Comparison of ENCODE assay signal across 15 mouse cellular contexts in genomic region chr9:77439371-77439770, GRCm38 (mm10).
DNase-seq lines count a peak whose midpoint lies in the region; ATAC-seq and TF ChIP-seq lines count a peak whose summit lies in the region.
"Had no signal": no experiment of that assay in that cellular context is flagged by ENCODE, and none has a peak within 500 bp of the region (broad histone marks: within the 10 kb centered on the region; RNA-seq: fewer than 3 reads in every experiment).

No protein-coding gene starts in this region.

- no peak overlapping the region for H3K9ac ChIP-seq in hindbrain, embryonic 13.5 days
- H3K9ac ChIP-seq in hindbrain, embryonic 12.5 days, result no peak overlapping the region
- H3K9ac ChIP-seq in neural tube, embryonic 13.5 days, result no peak overlapping the region
- no peak overlapping the region for H3K9ac ChIP-seq in hindbrain, embryonic 16.5 days (ENCODE audit: low read depth, low read length)
- H3K9ac ChIP-seq: embryonic facial prominence, embryonic 12.5 days; limb, embryonic 12.5 days; liver, postnatal 0 days had no signal

- 77% methylated on average over 6 of the region's 6 CpGs for WGBS in hindbrain, embryonic 13.5 days
- WGBS in hindbrain, embryonic 12.5 days, result 88% methylated on average over 6 of the region's 6 CpGs
- 72% methylated on average over 6 of the region's 6 CpGs for WGBS in neural tube, embryonic 13.5 days
- 83% methylated on average over 6 of the region's 6 CpGs for WGBS in hindbrain, embryonic 16.5 days

- H3K4me1 ChIP-seq in hindbrain, embryonic 13.5 days (replicated peaks), result peaks cover 8% of the 10 kb centered on the region; the same call in 1 of the 2 replicates
- H3K4me1 ChIP-seq in hindbrain, embryonic 12.5 days, result no peaks in the 10 kb centered on the region
- peaks cover 18% of the 10 kb centered on the region for H3K4me1 ChIP-seq in neural tube, embryonic 13.5 days (replicated peaks)
- peaks cover 7% of the 10 kb centered on the region for H3K4me1 ChIP-seq in hindbrain, embryonic 16.5 days (ENCODE audit: control insufficient read depth, insufficient read depth, low read depth, low read length)
- H3K4me1 ChIP-seq: embryonic facial prominence, embryonic 12.5 days; limb, embryonic 12.5 days had no signal

- TF ChIP-seq CTCF in layer of hippocampus, adult 2 months (conservative IDR thresholded peaks at IDR 0.05), result no peak

- H3K27ac ChIP-seq in hindbrain, embryonic 13.5 days, result no peak overlapping the region; the same call in 1 of the 2 replicates
- no peak overlapping the region for H3K27ac ChIP-seq in hindbrain, embryonic 12.5 days
- H3K27ac ChIP-seq in neural tube, embryonic 13.5 days (replicated peaks), result peak overlapping the region; percentile 59
- no peak overlapping the region; the same call in 1 of the 2 replicates for H3K27ac ChIP-seq in hindbrain, embryonic 16.5 days (ENCODE audit: low read depth, low read length)
- no peak overlapping the region for H3K27ac ChIP-seq in layer of hippocampus, adult 2 months
- H3K27ac ChIP-seq: embryonic facial prominence, embryonic 12.5 days; limb, embryonic 12.5 days; stomach, postnatal 0 days had no signal

- 0 out of 2 replicates have a peak, but pooled peaks have one; percentile 34 for ATAC-seq in hindbrain, embryonic 13.5 days (ENCODE audit: low FRiP score)
- no peak for ATAC-seq in hindbrain, embryonic 12.5 days (ENCODE audit: low FRiP score)
- ATAC-seq in neural tube, embryonic 13.5 days (ENCODE audit: low read depth), result 0 out of 2 replicates have a peak, but pooled peaks have one; percentile 3
- peak; percentile 38; the same call in 1 of the 2 replicates for ATAC-seq in hindbrain, embryonic 16.5 days
- no peak for ATAC-seq in megakaryocyte-erythroid progenitor cell, adult 5-6 weeks (replicated peaks; ENCODE audit: low FRiP score, low TSS enrichment, poor library complexity, severe bottlenecking)
- ATAC-seq: liver, postnatal 0 days had no signal

- peaks cover 15% of the 10 kb centered on the region for H3K36me3 ChIP-seq in hindbrain, embryonic 13.5 days
- H3K36me3 ChIP-seq in hindbrain, embryonic 12.5 days, result 0 out of 2 replicates have a peak, but pooled peaks cover 7% of the 10 kb centered on the region
- H3K36me3 ChIP-seq in neural tube, embryonic 13.5 days, result peaks cover 7% of the 10 kb centered on the region; the same call in 1 of the 2 replicates
- H3K36me3 ChIP-seq in hindbrain, embryonic 16.5 days (ENCODE audit: control insufficient read depth, insufficient read depth, low read length), result peaks cover 6% of the 10 kb centered on the region; the same call in 1 of the 2 replicates

- no peaks in the 10 kb centered on the region for H3K9me3 ChIP-seq in hindbrain, embryonic 13.5 days
- H3K9me3 ChIP-seq in hindbrain, embryonic 12.5 days (replicated peaks), result no peaks in the 10 kb centered on the region
- no peaks in the 10 kb centered on the region for H3K9me3 ChIP-seq in neural tube, embryonic 13.5 days
- H3K9me3 ChIP-seq in hindbrain, embryonic 16.5 days (ENCODE audit: control insufficient read depth, low read length), result no peaks in the 10 kb centered on the region
- H3K9me3 ChIP-seq: embryonic facial prominence, embryonic 12.5 days; limb, embryonic 12.5 days had no signal

- DNase-seq in neural tube, embryonic 10.5 days (ENCODE audit: extremely low spot score, low spot score), result no peak
- no peak for DNase-seq in layer of hippocampus, adult 2 months (ENCODE audit: low spot score in 2 of 2)
- DNase-seq: gastrocnemius, postnatal 14 days; kidney, postnatal 36 days; layer of hippocampus, postnatal 36 days; liver, postnatal 0 days had no signal

- no peak overlapping the region for H3K4me3 ChIP-seq in hindbrain, embryonic 13.5 days
- no peak overlapping the region for H3K4me3 ChIP-seq in hindbrain, embryonic 12.5 days
- no peak overlapping the region for H3K4me3 ChIP-seq in neural tube, embryonic 13.5 days
- no peak overlapping the region for H3K4me3 ChIP-seq in hindbrain, embryonic 16.5 days (ENCODE audit: low read length)
- H3K4me3 ChIP-seq in layer of hippocampus, adult 2 months, result no peak overlapping the region
- H3K4me3 ChIP-seq: embryonic facial prominence, embryonic 12.5 days; limb, embryonic 12.5 days had no signal

- no peak overlapping the region for H3K4me2 ChIP-seq in hindbrain, embryonic 13.5 days
- H3K4me2 ChIP-seq in hindbrain, embryonic 12.5 days (replicated peaks), result no peak overlapping the region
- no peak overlapping the region for H3K4me2 ChIP-seq in neural tube, embryonic 13.5 days
- H3K4me2 ChIP-seq in hindbrain, embryonic 16.5 days (ENCODE audit: low read length), result no peak overlapping the region
- H3K4me2 ChIP-seq: embryonic facial prominence, embryonic 12.5 days; limb, embryonic 12.5 days had no signal

- no peaks in the 10 kb centered on the region for H3K27me3 ChIP-seq in hindbrain, embryonic 13.5 days
- no peaks in the 10 kb centered on the region for H3K27me3 ChIP-seq in hindbrain, embryonic 12.5 days
- H3K27me3 ChIP-seq in neural tube, embryonic 13.5 days, result no peaks in the 10 kb centered on the region
- no peaks in the 10 kb centered on the region for H3K27me3 ChIP-seq in hindbrain, embryonic 16.5 days (replicated peaks; ENCODE audit: control insufficient read depth, insufficient read depth, low read length)
- H3K27me3 ChIP-seq: CH12.LX; embryonic facial prominence, embryonic 12.5 days; limb, embryonic 12.5 days had no signal

Comparison
In these comparisons a context has a peak if more than half of its experiments do, and no peak if none do; other contexts are left out.
1. ATAC-seq: peak in hindbrain, embryonic 13.5 days (single experiment), neural tube, embryonic 13.5 days (single experiment) and hindbrain, embryonic 16.5 days (single experiment); none in hindbrain, embryonic 12.5 days (single experiment) and megakaryocyte-erythroid progenitor cell, adult 5-6 weeks (single experiment).